Mouse (Mus musculus): Measurements from ENCODE around the gene Limch1.

Limch1 gene

GRCm38 (mm10) chr5:66785995-66786620, 40.5 kb downstream of the Limch1 start:
- DNase-seq (ENCODE audit: low spot score in 2 of 2): no peak

- no peak for DNase-seq (ENCODE audit: low spot score in 2 of 2)
Measured at GRCm38 (mm10) chr5:66786621-66787061, 41.0 kb downstream of the Limch1 start.

DNA sequence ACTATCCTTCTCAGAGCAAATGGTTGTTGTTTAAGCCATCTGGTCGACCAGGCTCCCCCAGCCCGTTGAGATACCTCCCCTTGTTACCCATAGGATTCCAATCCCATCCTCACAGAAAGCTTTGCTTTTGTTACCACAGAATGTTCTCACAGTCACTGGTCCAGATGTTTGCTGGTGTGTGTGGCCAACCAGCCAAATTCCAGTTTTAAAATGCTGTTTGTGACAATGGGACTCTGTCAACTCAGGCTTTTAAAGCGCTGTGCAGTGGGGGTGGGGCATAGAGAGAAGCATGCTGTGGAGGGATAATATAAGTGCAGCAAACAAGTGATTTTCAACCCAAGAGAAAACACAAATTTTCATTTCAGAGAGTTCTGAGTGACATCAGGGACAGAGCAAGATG, 43.4 kb downstream of the Limch1 start:
- no peak for DNase-seq (ENCODE audit: low spot score in 2 of 2)

DNA sequence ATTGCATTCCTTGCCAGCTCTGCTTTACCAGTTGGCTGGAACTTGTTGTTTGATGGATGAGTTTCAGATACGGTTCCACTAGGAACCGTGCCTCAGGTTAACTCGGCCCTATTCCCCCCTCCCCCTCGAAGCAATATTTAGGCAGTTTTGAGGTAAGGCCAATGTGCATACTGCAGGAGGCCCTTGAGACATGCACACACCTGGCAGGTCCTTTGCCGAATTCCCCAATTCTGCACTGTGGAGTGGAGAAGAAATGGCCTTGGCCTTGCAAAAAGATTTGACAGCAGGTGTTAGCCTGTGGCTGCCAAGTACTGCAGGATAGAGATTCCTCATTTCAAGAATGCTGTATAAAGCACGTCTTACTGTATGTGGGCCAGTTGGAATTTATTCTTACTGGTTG, 45.5 kb downstream of the Limch1 start:
- DNase-seq (ENCODE audit: low spot score in 2 of 2): no peak

DNA sequence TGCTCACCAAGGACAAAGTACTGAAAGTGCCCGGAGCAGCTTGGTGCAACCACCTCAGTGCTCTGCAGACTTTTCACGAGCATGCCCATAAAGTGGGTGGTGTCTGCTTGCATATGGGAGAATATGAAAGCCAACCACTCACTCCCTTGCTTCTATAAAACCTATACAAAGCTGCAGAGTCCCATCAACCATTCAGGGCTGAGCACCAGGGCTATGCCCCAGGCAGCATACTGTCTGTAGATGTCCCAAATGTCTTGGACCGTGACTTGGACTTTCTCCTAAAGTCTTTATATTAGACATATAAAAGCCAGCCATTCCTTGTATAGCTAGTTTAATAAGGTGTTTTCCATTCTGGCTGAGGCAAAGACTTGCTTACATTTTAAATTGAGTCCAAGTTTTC, 47.6 kb downstream of the Limch1 start:
- DNase-seq (ENCODE audit: low spot score in 2 of 2): no peak

DNA sequence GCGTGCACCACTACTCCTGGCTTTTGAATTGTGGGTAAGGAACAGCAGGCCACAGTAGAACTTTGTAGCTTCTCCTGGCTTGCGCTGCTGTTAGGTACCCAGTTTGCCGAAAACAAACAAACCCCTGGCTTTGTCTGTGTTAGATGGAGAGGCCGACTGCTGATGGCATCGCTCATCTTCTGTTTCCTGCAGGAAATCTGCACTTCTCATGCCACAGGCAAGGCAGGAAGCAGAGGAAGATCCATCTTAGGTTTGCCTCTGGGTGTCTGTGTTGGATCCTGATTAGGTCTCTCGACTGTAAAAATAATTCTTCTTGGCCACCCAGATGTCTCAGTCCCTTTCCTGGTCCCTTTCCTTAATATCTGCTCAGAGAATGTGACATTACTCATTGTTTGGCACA, 51.7 kb downstream of the Limch1 start:
- DNase-seq (ENCODE audit: low spot score in 2 of 2): no peak

- no peak for DNase-seq (ENCODE audit: low spot score in 2 of 2)
Measured at GRCm38 (mm10) chr5:66798135-66798534, 52.5 kb downstream of the Limch1 start.

DNA sequence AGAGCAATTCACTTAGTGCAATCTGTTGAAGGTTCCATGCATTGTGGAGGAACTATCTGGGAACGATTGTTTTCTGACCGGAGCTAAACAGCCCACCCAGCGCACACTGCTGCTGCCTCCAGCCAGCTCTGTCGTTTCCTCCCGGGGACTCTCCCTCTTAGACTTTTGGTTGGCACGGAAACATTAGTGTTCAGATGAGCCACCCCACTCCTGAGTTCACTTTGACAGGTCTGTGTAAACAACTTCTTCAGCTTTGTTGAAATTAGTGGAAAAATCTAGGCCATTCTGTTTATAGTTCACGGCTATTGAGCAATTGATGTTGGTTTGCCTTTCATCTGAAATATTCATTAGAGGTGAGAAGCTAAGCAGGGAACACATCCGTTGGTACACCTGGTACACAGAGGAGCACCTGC, 53.0 kb downstream of the Limch1 start:
- DNase-seq (ENCODE audit: low spot score in 2 of 2): no peak

- no peak for DNase-seq (ENCODE audit: low spot score in 2 of 2)
Measured at GRCm38 (mm10) chr5:66800243-66800642, 54.6 kb downstream of the Limch1 start.

GRCm38 (mm10) chr5:66800977-66801376, 55.4 kb downstream of the Limch1 start:
- DNase-seq (ENCODE audit: low spot score in 2 of 2): no peak

- no peak for DNase-seq (ENCODE audit: low spot score in 2 of 2)
Measured at GRCm38 (mm10) chr5:66802196-66802595, 56.6 kb downstream of the Limch1 start.

GRCm38 (mm10) chr5:66806335-66806734, 60.7 kb downstream of the Limch1 start:
- no peak for DNase-seq (ENCODE audit: low spot score in 2 of 2)

DNA sequence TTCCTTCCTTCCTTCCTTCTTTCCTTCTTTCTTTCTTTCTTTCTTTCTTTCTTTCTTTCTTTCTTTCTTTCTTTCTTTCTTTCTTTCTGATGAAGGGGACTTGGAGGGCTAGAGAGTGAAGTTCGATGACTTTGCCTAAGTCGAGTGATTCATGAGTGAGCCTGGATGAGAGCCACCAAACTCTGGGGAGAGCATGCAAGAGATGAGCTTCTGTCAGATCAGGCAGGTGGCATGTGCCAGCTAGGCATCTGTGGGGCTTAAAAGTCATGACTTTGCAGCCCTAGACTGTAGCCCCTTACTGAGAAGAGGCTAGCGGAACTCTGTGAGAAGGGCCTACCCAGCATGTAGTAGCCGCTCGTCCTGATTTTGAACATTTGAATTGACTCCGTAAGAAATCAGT, 62.1 kb downstream of the Limch1 start:
- no peak for DNase-seq (ENCODE audit: low spot score in 2 of 2)

- DNase-seq (ENCODE audit: low spot score in 2 of 2): no peak
Measured at GRCm38 (mm10) chr5:66809016-66809570, 63.5 kb downstream of the Limch1 start.

GRCm38 (mm10) chr5:66810396-66810795, 64.8 kb downstream of the Limch1 start:
- DNase-seq (ENCODE audit: low spot score in 2 of 2): no peak

- DNase-seq (ENCODE audit: low spot score in 2 of 2): no peak
Measured at GRCm38 (mm10) chr5:66814674-66815073, 69.0 kb downstream of the Limch1 start.

- DNase-seq (ENCODE audit: low spot score in 2 of 2): no peak
Measured at GRCm38 (mm10) chr5:66815877-66816276, 70.2 kb downstream of the Limch1 start.

DNA sequence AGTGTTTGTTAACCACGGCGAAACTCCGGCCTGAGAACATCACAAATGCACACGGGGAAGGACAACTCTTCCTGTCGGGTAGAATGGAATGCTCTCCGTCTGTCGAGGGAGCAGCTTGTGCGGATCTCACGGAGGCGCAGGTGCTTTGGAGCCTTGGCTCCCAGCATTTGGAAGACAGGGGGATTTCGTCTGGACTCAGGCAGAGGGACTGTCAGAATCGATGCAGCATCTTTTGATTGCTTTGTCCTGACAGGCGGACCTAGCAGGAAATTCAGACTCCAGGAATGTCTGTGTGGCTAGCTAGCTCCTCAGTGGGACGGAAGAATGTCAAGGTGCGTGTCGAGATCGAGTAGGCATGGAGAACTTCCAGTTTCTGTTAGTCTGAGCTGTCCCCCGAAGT, 71.1 kb downstream of the Limch1 start:
- no peak for DNase-seq (ENCODE audit: low spot score in 2 of 2)

- no peak for DNase-seq (ENCODE audit: low spot score in 2 of 2)
Measured at GRCm38 (mm10) chr5:66817184-66817956, 71.7 kb downstream of the Limch1 start.

DNA sequence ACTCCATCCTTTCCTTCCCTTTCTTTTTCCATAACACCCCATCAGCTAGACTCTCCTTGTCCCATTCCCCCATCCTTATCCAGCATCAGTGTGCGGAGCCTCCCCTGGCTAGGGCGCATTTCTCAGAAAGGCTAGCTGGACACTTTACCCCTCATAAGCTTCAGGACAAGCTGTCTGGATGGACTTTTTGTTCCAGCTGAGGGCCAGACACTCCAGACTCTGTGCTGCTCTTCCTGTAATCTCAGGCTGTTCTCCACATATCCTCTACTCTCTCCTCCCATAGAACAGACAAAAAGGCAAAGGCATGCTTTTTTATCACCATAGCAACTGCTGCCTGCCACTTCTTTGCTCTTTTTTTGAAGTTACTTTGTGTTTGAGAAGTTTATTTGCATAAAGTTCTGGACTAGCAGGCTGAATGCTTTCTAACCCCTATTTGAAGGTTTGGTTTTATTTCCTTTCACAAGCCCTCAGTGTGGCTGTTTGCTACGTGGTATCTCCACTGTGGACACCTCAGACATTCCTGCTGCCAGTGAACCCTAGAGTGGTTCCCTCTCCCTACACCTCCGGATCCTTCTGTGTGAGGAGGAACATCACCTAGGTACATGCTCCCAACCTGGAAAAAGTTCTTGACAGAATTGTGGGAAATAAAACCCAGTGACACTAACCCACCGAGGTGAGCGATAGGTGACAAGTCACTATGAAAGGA, 77.0 kb downstream of the Limch1 start:
- no peak for DNase-seq (ENCODE audit: low spot score in 2 of 2)

DNA sequence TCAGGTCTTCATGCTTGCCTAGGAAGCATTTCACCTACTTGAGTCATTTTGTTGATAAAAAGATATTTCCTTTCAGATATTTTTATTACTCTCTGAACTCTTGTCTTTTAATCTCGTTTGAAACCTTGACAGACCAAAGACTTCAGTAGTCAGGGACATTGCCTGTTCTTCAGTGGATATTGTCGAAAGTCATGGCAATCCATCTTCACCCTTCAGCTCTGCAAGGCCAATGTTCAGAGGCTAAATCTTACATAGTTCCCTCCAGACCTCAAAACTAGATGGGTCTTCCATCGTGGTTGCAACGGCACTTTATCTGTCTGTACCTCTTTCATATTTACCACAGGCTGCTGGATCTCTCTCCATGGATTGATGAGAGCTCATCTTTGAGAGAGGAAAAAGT, 80.0 kb downstream of the Limch1 start:
- DNase-seq (ENCODE audit: low spot score in 2 of 2): no peak

GRCm38 (mm10) chr5:66826844-66827243, 81.2 kb downstream of the Limch1 start:
- DNase-seq (ENCODE audit: low spot score in 2 of 2): no peak

GRCm38 (mm10) chr5:66829505-66829904, 83.9 kb downstream of the Limch1 start:
- no peak for DNase-seq (ENCODE audit: low spot score in 2 of 2)

Data from natural killer cell, adult 2 months (primary cell).